Mouse (Mus musculus) limb, embryonic 11.5 days (tissue): ENCODE data around the gene Osr1. TPM values are rescaled to one million over a fixed set of nuclear protein-coding genes. Genes with fewer than 3 reads are reported as not detected.

Experiments
- ATAC-seq: fragments of 200-750 bp; cut with Nextera tagmentation; 2 replicates; pipeline ENCODE4 v1.8.0; 2017; ENCODE audit warnings: low read depth; ENCODE audit not compliant: insufficient number of reproducible peaks, low FRiP score, low TSS enrichment
- DNase-seq: peaks from one replicate; pipeline ENCODE4 v3.0.0-alpha.2; 2015; ENCODE audit warnings: low spot score
- H3K27ac ChIP-seq: fragments of 300-500 bp; sonication (generic); replicated peaks from 2 replicates; pipeline ENCODE4 v1.5.1; 2014; ENCODE audit warnings: low read depth, mild to moderate bottlenecking, low read length
- H3K27me3 ChIP-seq: fragments of 300-500 bp; sonication (generic); 2 replicates; pipeline ENCODE4 v1.6.1; 2014; ENCODE audit warnings: mild to moderate bottlenecking, low read length, mixed read lengths; ENCODE audit not compliant: control insufficient read depth, insufficient read depth
- H3K36me3 ChIP-seq: fragments of 300-500 bp; sonication (generic); 2 replicates; pipeline ENCODE4 v1.6.1; 2014; ENCODE audit warnings: mild to moderate bottlenecking, low read length, moderate library complexity, mixed read lengths; ENCODE audit not compliant: control insufficient read depth, insufficient read depth
- H3K4me1 ChIP-seq: fragments of 300-500 bp; sonication (generic); 2 replicates; pipeline ENCODE4 v1.6.1; 2014; ENCODE audit warnings: low read length, mixed read lengths; ENCODE audit not compliant: control insufficient read depth, insufficient read depth
- H3K4me2 ChIP-seq: fragments of 300-500 bp; sonication (generic); 2 replicates; pipeline ENCODE4 v1.6.1; 2014; ENCODE audit warnings: low read depth, mild to moderate bottlenecking, moderate library complexity; ENCODE audit not compliant: severe bottlenecking
- H3K4me3 ChIP-seq: fragments of 300-500 bp; sonication (generic); 2 replicates; pipeline ENCODE4 v1.5.1; 2014; ENCODE audit warnings: low read depth, low read length
- H3K9ac ChIP-seq: fragments of 300-500 bp; sonication (generic); 2 replicates; pipeline ENCODE4 v1.6.1; 2014; ENCODE audit warnings: mild to moderate bottlenecking, low read length
- H3K9me3 ChIP-seq: fragments of 300-500 bp; sonication (generic); 2 replicates; pipeline ENCODE4 v1.6.1; 2016; ENCODE audit warnings: low read length; ENCODE audit not compliant: control insufficient read depth
- WGBS: fragments of 180-500 bp; shearing (Covaris S2); extraction: QIAGEN DNeasy Blood & Tissue Kit; methylation state at CpG from one replicate; pipeline ENCODE4 v1.1.7; 2014; 5-methylcytosine and 5-hydroxymethylcytosine counted together
- polyA plus RNA-seq: library from polyadenylated mRNA; unstranded; fragments of >200 nt; fragmentation: Nextera tagmentation; extraction: Ambion mirVana; gene quantifications from 2 replicates; pipeline ENCODE4 v1.2.1, GENCODE M21; 2014

Osr1 gene
- polyA plus RNA-seq, 1 experiment from 2014 or later, result 62.8 TPM

- no peaks in the 10 kb centered on the region for H3K9me3 ChIP-seq
- peak overlapping the region; percentile 22; the same call in 1 of the 2 replicates for H3K4me3 ChIP-seq
- H3K27me3 ChIP-seq, result peaks cover 46% of the 10 kb centered on the region
- H3K4me1 ChIP-seq, result peaks cover 16% of the 10 kb centered on the region
- ATAC-seq, result no peak
- DNase-seq, result peak; percentile 50
- H3K9ac ChIP-seq, result no peak overlapping the region
- WGBS, result 7% methylated on average over 12 of the region's 12 CpGs
- no peak overlapping the region for H3K27ac ChIP-seq
- no peaks in the 10 kb centered on the region for H3K36me3 ChIP-seq
- peak overlapping the region; percentile 78; the same call in 1 of the 2 replicates for H3K4me2 ChIP-seq
These were observed 11.6 kb downstream of the Osr1 start for GRCm38 (mm10) chr12:9581506-9581905.

GRCm38 (mm10) chr12:9582248-9582995 lies 12.5 kb downstream of the Osr1 start:
- Histone ChIP-seq H3K27ac (no peak overlapping the region), H3K9ac (no peak overlapping the region), H3K4me2 (no peak overlapping the region), H3K27me3 (peaks cover 43% of the 10 kb centered on the region), H3K36me3 (no peaks in the 10 kb centered on the region), H3K4me1 (peaks cover 16% of the 10 kb centered on the region), H3K9me3 (no peaks in the 10 kb centered on the region), H3K4me3 (no peak overlapping the region)
- no peak for ATAC-seq
- peak; percentile 34 for DNase-seq
- WGBS, result 17% methylated on average over 14 of the region's 14 CpGs

- Histone ChIP-seq H3K27me3 (peaks cover 34% of the 10 kb centered on the region), H3K9me3 (no peaks in the 10 kb centered on the region), H3K4me3 (no peak overlapping the region), H3K27ac (no peak overlapping the region), H3K4me2 (no peak overlapping the region), H3K9ac (no peak overlapping the region), H3K36me3 (no peaks in the 10 kb centered on the region), H3K4me1 (peaks cover 16% of the 10 kb centered on the region)
- DNase-seq, result peak; percentile 27
- WGBS, result 16% methylated on average over 2 of the region's 2 CpGs
- ATAC-seq, result no peak
These were observed 13.5 kb downstream of the Osr1 start for GRCm38 (mm10) chr12:9583380-9583779.

GRCm38 (mm10) chr12:9584366-9585084 lies 14.6 kb downstream of the Osr1 start:
- Histone ChIP-seq H3K4me1 (peaks cover 11% of the 10 kb centered on the region), H3K9me3 (no peaks in the 10 kb centered on the region), H3K36me3 (no peaks in the 10 kb centered on the region), H3K4me2 (peak overlapping the region; percentile 63), H3K4me3 (peak overlapping the region; percentile 32), H3K9ac (peak overlapping the region; percentile 22; the same call in 1 of the 2 replicates), H3K27me3 (peaks cover 23% of the 10 kb centered on the region), H3K27ac (no peak overlapping the region)
- WGBS, result 2% methylated on average over 23 of the region's 23 CpGs
- DNase-seq (peak; percentile 89), ATAC-seq (peak; percentile 86)

- peaks cover 23% of the 10 kb centered on the region for H3K27me3 ChIP-seq
- peak overlapping the region; percentile 22; the same call in 1 of the 2 replicates for H3K9ac ChIP-seq
- H3K27ac ChIP-seq, result no peak overlapping the region
- H3K4me2 ChIP-seq, result peak overlapping the region; percentile 63
- no peak for DNase-seq
- peak overlapping the region; percentile 32 for H3K4me3 ChIP-seq
- no peaks in the 10 kb centered on the region for H3K9me3 ChIP-seq
- 2% methylated on average over 7 of the region's 7 CpGs for WGBS
- peaks cover 7% of the 10 kb centered on the region for H3K4me1 ChIP-seq
- no peak for ATAC-seq
- no peaks in the 10 kb centered on the region for H3K36me3 ChIP-seq
These were observed 15.2 kb downstream of the Osr1 start for GRCm38 (mm10) chr12:9585085-9585453.

- WGBS, result 94% methylated on average over 1 of the region's 1 CpGs
- no peak overlapping the region for H3K4me2 ChIP-seq
These were observed 17.8 kb downstream of the Osr1 start for GRCm38 (mm10) chr12:9587732-9588131.

GRCm38 (mm10) chr12:9589561-9590134 lies 19.7 kb downstream of the Osr1 start:
- DNase-seq (no peak), ATAC-seq (no peak)
- Histone ChIP-seq H3K9me3 (no peaks in the 10 kb centered on the region), H3K4me3 (no peak overlapping the region), H3K27ac (no peak overlapping the region), H3K4me1 (no peaks in the 10 kb centered on the region), H3K4me2 (no peak overlapping the region), H3K36me3 (no peaks in the 10 kb centered on the region), H3K27me3 (no peaks in the 10 kb centered on the region), H3K9ac (no peak overlapping the region)
- 81% methylated on average over 7 of the region's 7 CpGs for WGBS

More at GRCm38 (mm10) chr12:9587732-9588131, 17.8 kb downstream of the Osr1 start:
- no peaks in the 10 kb centered on the region for H3K9me3 ChIP-seq
- H3K27ac ChIP-seq, result no peak overlapping the region
- DNase-seq, result no peak
- H3K9ac ChIP-seq, result no peak overlapping the region
- peaks cover 10% of the 10 kb centered on the region for H3K27me3 ChIP-seq
- H3K4me3 ChIP-seq, result no peak overlapping the region
- no peak for ATAC-seq
- no peaks in the 10 kb centered on the region for H3K36me3 ChIP-seq
- no peaks in the 10 kb centered on the region for H3K4me1 ChIP-seq

GRCm38 (mm10) chr12:9591141-9591540 lies 21.2 kb downstream of the Osr1 start:
- ATAC-seq, result no peak
- Histone ChIP-seq H3K9ac (no peak overlapping the region), H3K27ac (no peak overlapping the region), H3K36me3 (no peaks in the 10 kb centered on the region), H3K4me3 (no peak overlapping the region), H3K4me1 (no peaks in the 10 kb centered on the region), H3K27me3 (no peaks in the 10 kb centered on the region), H3K9me3 (no peaks in the 10 kb centered on the region), H3K4me2 (no peak overlapping the region)
- no peak for DNase-seq
- WGBS, result 48% methylated on average over 3 of the region's 3 CpGs
